Mouse (Mus musculus) ovary, adult 18-20 months (tissue): ENCODE data around the gene Wdr89.

Source experiments
- DNase-seq: peaks from one replicate; pipeline ENCODE4 v3.0.0; 2022; ENCODE audit warnings: low spot score, mixed read lengths

Gene Wdr89

GRCm38 (mm10) chr12:75668221-75668620 is 1.1 kb downstream of the Wdr89 start:
- no peak for DNase-seq

DNA sequence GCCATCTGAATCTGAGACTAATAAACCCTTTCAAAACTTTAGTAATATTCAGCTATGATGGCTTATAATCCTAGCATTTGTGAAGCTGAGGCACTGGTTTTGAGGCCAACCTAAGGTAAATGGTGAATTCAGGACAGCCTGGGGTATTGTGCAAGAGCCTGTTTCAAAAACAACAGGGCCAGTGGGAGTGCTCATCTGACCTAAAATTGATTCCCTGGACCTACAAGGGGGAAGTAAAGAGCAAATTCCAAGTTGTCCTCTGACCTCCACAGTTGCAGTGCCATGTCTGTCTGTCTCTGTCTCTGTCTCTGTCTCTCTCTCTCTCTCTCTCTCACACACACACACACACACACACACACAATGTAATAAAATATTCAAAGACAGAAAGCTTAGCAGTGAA is 2.4 kb downstream of the Wdr89 start:
- no peak for DNase-seq

DNA sequence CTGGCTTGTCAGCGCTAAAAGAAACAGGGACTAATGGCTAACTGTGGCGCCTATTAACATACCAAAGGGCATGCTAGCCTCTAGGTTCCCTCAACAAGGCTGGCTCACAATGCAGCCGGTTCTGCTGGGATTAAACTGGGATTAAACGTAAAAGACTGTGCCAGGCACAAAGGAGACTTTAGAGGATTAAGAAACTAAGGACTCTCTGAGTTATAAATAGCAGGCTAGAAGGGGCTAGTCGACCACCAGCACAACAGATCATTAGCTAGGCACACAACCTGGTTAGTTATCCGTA is 4.9 kb downstream of the Wdr89 start:
- no peak for DNase-seq

DNA sequence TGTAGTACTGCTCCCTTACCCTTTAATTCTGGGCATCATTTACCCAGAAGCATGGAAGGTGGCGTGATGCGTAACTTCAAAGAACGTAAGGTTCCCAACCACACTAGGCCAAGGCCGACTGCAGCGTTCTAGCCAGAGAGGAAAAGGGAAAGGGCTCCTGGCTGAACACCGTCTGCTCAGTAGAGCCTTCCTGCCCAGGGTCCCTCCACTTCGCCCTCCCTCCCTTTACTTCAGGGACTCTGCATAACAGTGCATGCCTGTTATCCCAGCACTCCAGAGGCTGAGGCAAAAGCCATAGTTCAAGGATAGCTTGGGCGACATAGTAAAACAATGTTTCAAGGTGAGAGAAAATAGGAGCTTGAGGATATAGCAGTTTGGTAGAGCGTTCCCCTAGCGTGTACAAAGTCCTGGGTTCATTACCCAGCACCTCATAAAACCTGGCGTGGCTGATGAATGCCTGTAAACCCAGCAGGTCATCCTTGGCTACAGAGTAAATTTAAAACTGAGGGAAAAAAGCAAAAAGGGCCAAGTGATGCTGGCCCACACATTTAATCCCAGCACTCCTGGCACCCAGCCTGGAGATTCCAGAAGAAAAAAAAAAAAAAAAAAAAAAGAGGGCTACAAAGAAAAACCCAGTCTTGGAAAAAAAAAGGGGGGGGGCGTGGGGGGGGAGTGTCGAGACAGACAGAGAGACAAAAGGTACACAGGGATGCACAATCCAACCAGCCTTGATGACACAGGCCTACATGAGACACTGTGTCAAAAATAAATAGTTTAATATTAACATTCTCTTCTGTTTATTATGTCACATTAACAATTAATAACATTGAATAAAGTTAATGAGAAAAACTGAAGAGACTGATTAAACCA is 5.5 kb downstream of the Wdr89 start:
- no peak for DNase-seq

- DNase-seq = no peak
Observed at GRCm38 (mm10) chr12:75662376-75662775, 7.0 kb downstream of the Wdr89 start.

- no peak for DNase-seq
Observed at GRCm38 (mm10) chr12:75658403-75658802, 10.9 kb downstream of the Wdr89 start.

- DNase-seq = no peak
Observed at GRCm38 (mm10) chr12:75656580-75656979, 12.8 kb downstream of the Wdr89 start.

- no peak for DNase-seq
Observed at GRCm38 (mm10) chr12:75654247-75654801, 15.0 kb downstream of the Wdr89 start.

GRCm38 (mm10) chr12:75649706-75650093 is 19.6 kb downstream of the Wdr89 start:
- no peak for DNase-seq

GRCm38 (mm10) chr12:75649058-75649705 is 20.2 kb downstream of the Wdr89 start:
- no peak for DNase-seq

GRCm38 (mm10) chr12:75648281-75648680 is 21.1 kb downstream of the Wdr89 start:
- DNase-seq = no peak

DNA sequence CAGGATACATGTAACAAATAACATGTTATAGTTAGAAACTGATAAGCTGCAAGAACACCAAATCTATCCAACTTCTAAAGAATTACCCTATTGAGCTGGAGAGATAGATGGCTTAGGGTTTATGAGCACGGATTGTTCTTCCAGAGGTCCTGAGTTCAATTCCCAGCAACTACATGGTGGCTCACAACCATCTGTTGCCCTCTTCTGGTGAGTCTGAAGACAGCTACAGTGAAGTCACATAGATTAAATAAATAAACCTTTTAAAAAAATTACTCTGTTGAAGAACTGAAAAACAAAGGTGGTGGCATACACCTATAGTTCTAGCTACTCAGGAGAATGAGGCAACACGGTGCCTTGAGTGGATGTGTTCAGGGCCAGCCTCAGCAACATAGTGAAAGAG is 21.7 kb downstream of the Wdr89 start:
- DNase-seq = no peak

DNA sequence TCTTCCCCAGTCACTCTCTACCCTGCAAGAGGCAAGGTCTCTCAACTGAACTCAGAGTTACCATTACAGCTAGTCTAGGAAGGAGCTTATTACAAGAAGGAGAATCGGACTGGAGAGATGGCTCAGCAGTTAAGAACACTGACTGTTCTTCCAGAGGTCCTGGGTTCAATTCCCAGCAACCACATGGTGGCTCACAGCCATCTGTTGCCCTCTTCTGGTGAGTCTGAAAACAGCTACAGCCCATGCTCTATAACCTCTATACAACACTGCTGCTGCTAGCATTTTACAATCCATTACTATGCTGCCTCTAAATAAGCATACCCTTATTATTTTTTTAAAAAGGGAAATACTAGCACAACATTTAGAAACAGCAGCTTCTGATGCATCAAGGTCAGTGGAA is 23.6 kb downstream of the Wdr89 start:
- DNase-seq = no peak

DNA sequence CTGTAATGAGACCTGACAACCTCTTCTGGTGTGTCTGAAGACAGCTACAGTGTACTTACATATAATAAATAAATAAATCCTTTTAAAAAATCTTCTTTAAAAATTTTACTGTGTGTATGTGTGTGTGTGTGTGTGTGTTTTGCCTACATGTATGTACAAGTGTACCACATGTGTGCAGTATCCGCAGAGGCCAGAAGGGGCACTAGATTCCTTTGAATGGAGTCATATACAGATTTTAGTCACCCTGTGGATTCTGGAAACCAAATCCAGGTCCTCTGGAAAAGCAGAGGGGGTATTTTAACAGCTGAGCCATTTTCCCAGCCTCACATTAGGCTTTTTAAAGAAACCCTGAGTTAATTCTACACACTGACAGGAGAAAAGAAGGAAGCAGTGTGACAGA is 27.6 kb downstream of the Wdr89 start:
- DNase-seq = no peak

DNA sequence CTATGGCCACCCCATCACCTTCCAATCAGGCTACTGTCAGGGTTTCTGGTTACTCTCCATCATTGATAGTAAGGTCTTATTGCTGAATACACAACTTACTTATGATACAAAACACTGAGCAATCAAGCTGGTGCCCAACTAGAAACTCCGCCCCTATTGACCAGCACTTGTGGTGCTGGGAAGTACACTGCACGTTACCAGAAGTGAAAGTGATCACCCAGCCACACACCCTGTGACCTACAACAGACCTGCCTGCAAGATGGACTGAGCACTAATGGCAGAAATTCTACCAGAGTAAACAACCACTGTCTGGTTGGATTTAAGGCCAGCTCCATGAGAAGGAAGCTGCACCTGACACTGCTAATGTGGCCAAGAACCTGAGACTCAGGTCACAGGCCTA is 31.0 kb downstream of the Wdr89 start:
- DNase-seq = no peak

- no peak for DNase-seq
Observed at GRCm38 (mm10) chr12:75637103-75637502, 32.2 kb downstream of the Wdr89 start.

GRCm38 (mm10) chr12:75635771-75636430 is 33.4 kb downstream of the Wdr89 start:
- peak; percentile 41 for DNase-seq

DNA sequence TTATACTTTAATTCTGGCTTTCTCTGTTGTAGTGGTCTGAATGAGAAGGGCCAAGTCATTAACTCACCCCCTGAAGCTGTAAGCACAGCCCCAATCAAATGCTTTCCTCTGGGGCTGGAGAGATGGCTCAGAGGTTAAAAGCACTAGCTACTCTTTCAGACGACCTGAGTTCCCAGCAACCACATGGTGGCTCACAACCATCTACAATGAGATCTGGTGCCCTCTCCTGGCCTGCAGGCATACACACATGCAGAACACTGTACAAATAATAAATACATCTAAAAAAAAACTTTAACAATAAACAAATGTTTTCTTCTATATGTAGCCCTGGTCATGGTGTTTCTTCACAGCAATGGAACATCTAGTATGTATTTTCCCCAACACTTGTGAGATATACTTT is 39.7 kb downstream of the Wdr89 start:
- no peak for DNase-seq

DNA sequence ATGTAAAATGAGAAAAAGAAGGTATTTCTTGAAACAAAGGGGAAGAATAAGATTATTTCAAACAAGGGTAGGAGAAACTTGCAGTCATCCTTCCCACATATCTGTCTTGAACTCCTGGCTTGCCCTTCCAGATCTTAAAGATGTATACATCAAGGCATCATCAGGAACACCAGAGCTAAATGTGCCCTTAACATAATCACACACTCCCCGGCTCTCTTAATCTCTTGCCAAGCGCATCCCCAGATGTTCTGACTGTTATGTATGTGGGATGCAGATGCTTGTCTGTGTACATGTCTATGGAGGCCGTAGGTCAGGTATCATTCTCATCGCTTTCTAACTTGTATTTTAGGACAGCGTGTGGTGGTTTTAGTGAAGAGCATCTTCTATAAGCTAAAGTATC is 46.0 kb downstream of the Wdr89 start:
- no peak for DNase-seq

DNA sequence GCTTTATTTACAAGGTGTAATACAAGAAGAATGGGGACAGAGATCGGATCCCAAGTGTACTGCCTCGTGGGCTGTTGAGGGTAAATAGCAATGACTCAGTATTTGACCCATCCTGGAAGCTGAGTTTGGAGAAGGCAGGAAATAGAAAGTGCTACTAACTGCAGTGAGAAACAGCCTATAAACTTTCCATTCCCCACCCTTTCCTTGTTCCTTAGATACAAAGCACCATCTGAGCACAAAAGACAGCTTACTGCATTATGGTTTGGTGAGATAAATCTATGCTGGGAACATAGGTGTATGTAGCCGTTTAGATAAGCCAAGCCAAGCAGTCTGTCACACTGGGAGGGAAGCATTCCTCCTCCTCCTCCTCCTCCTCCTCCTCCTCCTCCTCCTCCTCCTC is 46.5 kb downstream of the Wdr89 start:
- DNase-seq = no peak

GRCm38 (mm10) chr12:75616841-75617240 is 52.5 kb downstream of the Wdr89 start:
- no peak for DNase-seq

GRCm38 (mm10) chr12:75616158-75616791 is 53.1 kb downstream of the Wdr89 start:
- no peak for DNase-seq

GRCm38 (mm10) chr12:75615556-75615955 is 53.8 kb downstream of the Wdr89 start:
- no peak for DNase-seq
